Comparison of ENCODE assay signal across 20 mouse cellular contexts in the genomic region with DNA sequence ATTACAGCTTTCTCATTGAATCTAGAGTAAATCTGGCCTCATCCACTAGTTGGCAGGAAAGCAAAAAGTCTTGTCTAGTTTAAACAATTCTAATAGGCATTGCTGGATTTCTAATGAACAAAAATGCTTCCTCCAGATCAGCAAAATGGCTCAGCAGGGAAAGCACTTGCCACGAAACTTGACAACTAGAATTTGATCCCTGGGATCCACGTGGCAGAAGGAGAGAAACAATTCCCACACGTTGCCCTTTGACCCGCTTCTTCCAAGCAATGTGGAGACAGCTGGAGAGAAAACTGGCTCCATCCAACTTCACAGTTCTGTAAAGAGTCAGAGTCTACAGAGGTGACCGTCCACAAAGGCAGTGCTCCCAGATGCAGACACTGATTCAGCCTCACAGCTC. TPM values are rescaled to one million over a fixed set of nuclear protein-coding genes. Genes with fewer than 3 reads are reported as not detected.
DNase-seq lines count a peak whose midpoint lies in the region; TF ChIP-seq lines count a peak whose summit lies in the region.
"Had no signal": no experiment of that assay in that cellular context is flagged by ENCODE, and none has a peak within 500 bp of the region (broad histone marks: within the 10 kb centered on the region; RNA-seq: fewer than 3 reads in every experiment).

No protein-coding gene starts in this region.

- intact Hi-C loops in left cerebral cortex, postnatal 4 days (cut with DNase I) = no loop called here

- no peak overlapping the region for H3K4me3 ChIP-seq in layer of hippocampus, adult 2 months
- H3K4me3 ChIP-seq: hindbrain, embryonic 15.5 days; limb, embryonic 12.5 days; liver, embryonic 15.5 days; megakaryocyte, embryonic 14.5 days; neural tube, embryonic 13.5 days had no signal

- 0 out of 2 replicates have a peak, but pooled peaks have one; percentile 3 for TF ChIP-seq CTCF in layer of hippocampus, adult 2 months (conservative IDR thresholded peaks at IDR 0.05)

- no peak overlapping the region for H3K27ac ChIP-seq in layer of hippocampus, adult 2 months
- H3K27ac ChIP-seq: hindbrain, embryonic 15.5 days; kidney, postnatal 0 days; limb, embryonic 12.5 days; liver, embryonic 15.5 days; neural tube, embryonic 13.5 days had no signal

- DNase-seq in embryo, embryonic 10 days (ENCODE audit: low spot score) = peak; percentile 5
- no peak for DNase-seq in embryo, embryonic 9.5 days (ENCODE audit: extremely low spot score)
- no peak for DNase-seq in layer of hippocampus, adult 2 months (ENCODE audit: low spot score in 2 of 2)
- no peak for DNase-seq in layer of hippocampus, adult 8-10 months (ENCODE audit: low spot score in 2 of 2)
- DNase-seq in kidney, adult 8-10 months = peak; percentile 78 to 79
- DNase-seq in yolk sac, embryonic 10.5 days (ENCODE audit: low spot score) = peak; percentile 14
- no peak for DNase-seq in left cerebral cortex, postnatal 4 days
- DNase-seq: cerebellum, adult 2 months; cerebellum, postnatal 36 days; heart, postnatal 14 days; lung, postnatal 14 days; midbrain, embryonic 14.5 days; thymus, postnatal 14 days had no signal

RNA-seq across cellular contexts. Expression of gene Il15ra, which starts 6.1 kb away (rescaled TPM):
- 1 to 10 TPM; 6.2 to 8.0 TPM for total RNA-seq in layer of hippocampus, adult 2 months (2021)
- 10 to 100 TPM in 2 of 4 experiments, 1 to 10 TPM in 2; 7.1 to 14.0 (median 10.0) TPM for total RNA-seq in layer of hippocampus, adult 8-10 months (2022)
- total RNA-seq in left cerebral cortex, postnatal 4 days (2021) = 1 to 10 TPM; 2.0 to 2.2 TPM

RNA-seq across cellular contexts. Expression of gene Il2ra, which starts 56.4 kb away (rescaled TPM):
- under 1 TPM in 1 of 2 experiments, not detected in 1; 0.13 TPM for total RNA-seq in layer of hippocampus, adult 2 months (2021)
- total RNA-seq in layer of hippocampus, adult 8-10 months (2022) = under 1 TPM in 3 of 4 experiments, not detected in 1; 0.08 to 0.13 (median 0.09) TPM
- not detected for total RNA-seq in left cerebral cortex, postnatal 4 days (2021)
- total RNA-seq: MEL had no signal

Comparison
In these comparisons a context has a peak if more than half of its experiments do, and no peak if none do; other contexts are left out.
1. DNase-seq: peak in embryo, embryonic 10 days (single experiment), kidney, adult 8-10 months (2 of 2) and yolk sac, embryonic 10.5 days (single experiment); none in embryo, embryonic 9.5 days (single experiment), layer of hippocampus, adult 2 months (0 of 2), layer of hippocampus, adult 8-10 months (0 of 2) and left cerebral cortex, postnatal 4 days (single experiment).